Mouse (Mus musculus) left cerebral cortex, adult 18-20 months (tissue): ENCODE data around the gene Paip2b. TPM values are rescaled to one million over a fixed set of nuclear protein-coding genes. Genes with fewer than 3 reads are reported as not detected.
A peak's percentile ranks its signal among the peaks of the same experiment; 100 is the strongest.
"Not testable (repeated sequence)": the region's sequence is repeated elsewhere in the genome, so short reads cannot be mapped to it uniquely, and the experiment has no call there.

ENCODE experiments used
- DNase-seq, 2 experiments: peaks; one replicate each; pipeline ENCODE4 v3.0.0; 2021 to 2022; ENCODE audit warnings: low spot score in 2 of 2, mixed read lengths in 1 of 2
- total RNA-seq, 2 experiments: library from RNA; stranded (reverse); gene quantifications; 2 replicates each; pipeline ENCODE4 v1.2.3; 2021

Gene Paip2b
- total RNA-seq, 2 experiments from 2014 or later: 61.6 to 72.3 TPM

GRCm38 (mm10) chr6:83802846-83803245, 28.7 kb downstream of the Paip2b start:
- DNase-seq: no peak

DNA sequence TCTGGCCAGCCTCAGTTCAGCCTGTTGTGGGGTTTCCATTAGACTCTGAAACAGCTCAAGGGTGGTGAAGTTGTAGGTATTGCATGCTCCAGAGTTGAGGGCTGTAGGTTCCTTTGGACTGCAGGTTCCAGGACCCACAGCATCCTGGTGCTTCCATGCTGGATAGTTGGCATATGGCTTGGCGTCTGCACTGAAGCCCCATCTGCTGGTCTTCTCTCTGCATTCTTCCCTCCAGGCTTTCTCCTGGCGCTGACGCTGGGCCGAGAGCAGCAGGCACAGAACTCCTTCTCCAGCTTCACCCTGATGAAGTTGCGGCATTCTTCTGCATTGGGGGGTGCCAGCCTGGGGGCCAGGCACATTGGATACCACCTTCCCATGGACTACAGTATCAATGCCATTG, 29.5 kb downstream of the Paip2b start:
- no peak for DNase-seq

DNA sequence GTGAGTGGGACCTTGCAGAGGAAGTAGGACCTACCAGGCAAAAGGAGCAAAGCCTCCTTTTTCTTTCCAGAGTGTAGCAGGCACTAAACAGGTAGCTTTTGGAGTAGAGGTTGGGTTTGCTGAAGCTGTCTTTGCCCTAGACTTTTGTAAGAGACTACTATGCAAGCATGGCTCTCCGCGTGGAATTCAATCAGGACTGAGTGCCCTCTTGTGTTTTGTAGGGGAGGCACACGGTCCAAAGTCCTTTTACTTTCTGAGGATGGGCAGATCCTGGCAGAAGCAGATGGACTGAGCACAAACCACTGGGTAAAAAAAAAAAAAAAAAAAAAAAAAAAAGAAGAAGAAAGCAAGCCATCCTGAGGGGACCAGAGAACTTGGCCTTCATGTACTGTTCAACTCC, 34.9 kb downstream of the Paip2b start:
- DNase-seq: no peak

DNA sequence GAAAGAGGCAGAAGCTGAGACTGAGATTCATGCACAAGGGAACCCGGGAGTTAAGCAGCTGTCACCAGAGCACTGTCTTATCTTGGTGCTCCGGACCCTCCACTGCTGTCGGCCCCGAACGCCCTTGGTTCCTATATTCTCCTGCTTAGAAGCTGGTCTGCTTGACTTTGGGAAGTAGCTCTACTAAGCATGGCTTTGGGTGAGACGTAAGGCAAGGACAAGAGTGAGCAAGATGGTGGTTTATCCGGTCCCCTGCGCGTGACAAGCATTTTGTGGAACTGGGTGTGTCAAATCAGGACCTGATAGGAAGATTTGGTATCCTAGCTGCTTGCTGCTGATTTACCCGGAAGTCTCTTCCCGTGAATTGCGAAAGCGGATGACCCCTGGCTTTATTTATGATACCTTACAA, 36.0 kb downstream of the Paip2b start:
- DNase-seq: peak in 1 of 2 experiments; percentile 28

- peak; percentile 89 to 92 for DNase-seq
These were observed 36.7 kb downstream of the Paip2b start, which contains the start of gene Nagk for GRCm38 (mm10) chr6:83794760-83795296. Gene Nagk (plus strand): TSS chr6:83794982.

DNA sequence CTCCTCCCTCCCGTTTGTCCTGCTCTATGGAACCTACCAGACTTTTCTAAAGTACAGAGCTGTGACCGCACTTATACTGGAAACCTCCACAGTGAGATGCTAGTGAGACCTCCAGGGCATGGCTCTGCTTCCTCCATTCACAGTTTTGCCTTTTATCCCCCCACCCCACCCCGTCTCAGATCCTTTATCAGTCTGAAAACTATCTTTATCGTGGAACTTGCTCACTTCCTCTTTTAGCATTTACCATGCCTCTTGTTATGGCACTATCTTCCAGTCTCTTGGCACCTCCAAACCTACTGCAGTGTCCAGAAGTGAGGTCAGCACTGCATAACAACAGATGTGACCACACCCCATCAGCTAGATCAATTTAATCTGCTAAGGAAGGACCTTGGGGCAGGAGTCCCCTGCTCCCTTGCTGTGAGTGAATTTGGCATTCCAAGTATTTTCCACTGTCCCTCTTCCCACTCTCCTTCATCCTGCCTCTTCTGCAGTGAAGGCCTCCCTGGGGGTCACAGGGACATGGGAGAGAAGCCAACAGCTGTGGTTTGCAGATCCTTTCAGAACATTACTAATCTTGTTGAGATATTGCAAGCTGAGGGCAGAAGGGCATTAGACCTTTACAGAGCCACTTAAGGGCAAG, 40.2 kb downstream of the Paip2b start:
- DNase-seq: no peak

GRCm38 (mm10) chr6:83790533-83790932, 41.0 kb downstream of the Paip2b start:
- DNase-seq: not testable (repeated sequence)

DNA sequence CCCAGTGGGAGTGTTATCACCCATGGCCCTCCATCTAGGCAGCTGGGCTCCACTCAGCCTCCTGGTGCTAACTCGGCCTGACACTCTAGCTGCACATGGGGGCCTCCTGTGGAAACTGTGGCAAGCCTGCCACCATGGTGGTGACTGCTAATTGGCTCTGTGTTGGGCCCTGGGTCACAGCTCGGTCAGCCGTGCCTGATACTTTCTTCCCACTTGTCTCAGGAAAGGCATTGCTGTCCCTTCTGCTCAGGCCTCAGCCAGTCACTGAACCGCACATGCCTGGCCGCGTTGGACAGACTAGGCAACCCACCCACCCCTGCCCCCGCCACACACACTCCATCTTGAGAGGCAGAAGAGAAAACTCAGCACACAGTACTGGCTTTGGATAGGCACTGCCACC, 43.0 kb downstream of the Paip2b start:
- DNase-seq: no peak

- no peak for DNase-seq
These were observed 45.1 kb downstream of the Paip2b start for GRCm38 (mm10) chr6:83786426-83786825.

- DNase-seq: no peak
These were observed 52.5 kb downstream of the Paip2b start for GRCm38 (mm10) chr6:83779026-83779425.

- DNase-seq: no peak
These were observed 53.2 kb downstream of the Paip2b start for GRCm38 (mm10) chr6:83778306-83778705.

DNA sequence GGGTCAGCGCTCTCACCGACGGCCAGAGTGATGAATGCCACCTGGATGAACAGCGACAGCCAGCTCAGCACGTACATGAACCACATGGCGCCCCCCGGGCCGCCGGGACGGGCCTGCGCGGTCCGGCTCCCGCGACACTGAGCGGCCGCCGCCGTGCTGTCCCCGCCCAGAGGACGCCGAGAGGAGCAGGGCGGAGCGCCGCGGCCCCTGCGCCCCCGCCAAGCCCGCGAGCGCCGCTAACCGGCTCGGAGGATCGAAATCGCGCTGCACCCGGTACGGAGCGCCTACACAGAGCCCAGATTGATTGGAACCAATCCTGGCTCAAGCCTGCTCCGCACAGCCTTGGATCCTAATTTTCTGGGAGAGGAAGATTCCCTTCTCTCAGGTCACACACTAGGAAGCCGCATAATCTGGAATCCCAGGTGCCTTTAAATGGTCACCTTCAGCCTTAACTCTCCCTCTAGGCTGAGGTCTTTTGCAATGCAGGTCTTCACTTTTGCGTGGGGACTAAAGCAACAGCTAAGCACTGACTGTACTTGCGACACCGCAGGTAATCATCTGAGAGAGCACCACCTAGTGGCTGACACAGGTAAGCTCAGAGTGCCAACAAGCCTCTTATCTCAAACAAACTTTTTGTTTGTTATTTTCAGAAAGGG, 55.8 kb downstream of the Paip2b start, which contains the start of gene Tex261:
Gene Tex261, minus strand, starts transcription at position 176 of the 656 bp plus-strand sequence.
- peak; percentile 90 to 93 for DNase-seq

- no peak for DNase-seq
These were observed 56.6 kb downstream of the Paip2b start for GRCm38 (mm10) chr6:83774781-83775563.

GRCm38 (mm10) chr6:83774126-83774525, 57.4 kb downstream of the Paip2b start:
- DNase-seq: no peak

DNA sequence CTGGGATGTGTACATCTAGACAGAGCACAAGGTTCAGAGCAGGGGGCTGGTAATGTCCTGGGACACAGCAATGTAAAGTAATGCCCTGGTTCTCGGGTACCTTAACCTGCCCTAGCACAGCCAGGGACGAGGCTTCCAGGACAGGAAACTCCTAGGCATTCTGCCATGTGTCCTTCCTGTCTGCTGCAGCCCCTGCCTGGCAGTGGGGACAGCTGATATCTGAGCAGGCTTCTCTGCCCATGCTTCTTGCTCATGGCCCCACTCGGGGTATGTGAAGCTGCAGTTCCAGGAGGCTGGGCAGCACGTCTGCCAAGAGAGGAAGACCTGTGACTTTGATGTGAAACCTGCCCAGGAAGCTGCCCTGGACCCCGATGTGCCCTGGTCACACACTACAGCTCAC, 63.1 kb downstream of the Paip2b start:
- DNase-seq: no peak

- no peak for DNase-seq
These were observed 64.6 kb downstream of the Paip2b start for GRCm38 (mm10) chr6:83766982-83767381.

DNA sequence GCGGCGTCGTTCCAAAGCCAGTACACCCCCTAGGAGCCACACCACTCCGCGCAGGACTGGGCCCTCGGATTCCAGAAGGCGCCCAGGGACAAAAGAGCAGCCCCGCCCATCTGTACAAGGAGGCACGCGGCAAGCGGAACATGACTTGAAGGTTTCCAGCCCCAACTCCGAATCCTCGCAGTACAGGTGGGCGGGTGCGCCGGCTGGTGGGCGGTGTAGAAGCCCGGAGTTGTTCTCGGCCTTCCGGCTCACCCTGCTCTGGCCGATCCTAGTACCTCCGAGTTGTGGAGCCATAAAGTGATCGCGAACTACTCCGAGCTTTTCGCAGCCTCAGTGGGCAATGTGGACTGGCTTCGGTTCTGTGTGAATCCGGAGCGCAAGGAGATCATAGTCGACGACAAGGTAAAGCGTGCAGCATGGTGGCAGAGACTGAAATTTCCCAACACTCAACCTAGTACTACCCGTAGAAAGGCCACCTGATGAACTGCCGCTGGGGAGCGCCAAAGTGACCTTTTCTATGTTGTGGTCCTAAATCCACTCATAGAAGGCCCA, 68.6 kb downstream of the Paip2b start:
- DNase-seq: peak in 1 of 2 experiments; percentile 8

DNA sequence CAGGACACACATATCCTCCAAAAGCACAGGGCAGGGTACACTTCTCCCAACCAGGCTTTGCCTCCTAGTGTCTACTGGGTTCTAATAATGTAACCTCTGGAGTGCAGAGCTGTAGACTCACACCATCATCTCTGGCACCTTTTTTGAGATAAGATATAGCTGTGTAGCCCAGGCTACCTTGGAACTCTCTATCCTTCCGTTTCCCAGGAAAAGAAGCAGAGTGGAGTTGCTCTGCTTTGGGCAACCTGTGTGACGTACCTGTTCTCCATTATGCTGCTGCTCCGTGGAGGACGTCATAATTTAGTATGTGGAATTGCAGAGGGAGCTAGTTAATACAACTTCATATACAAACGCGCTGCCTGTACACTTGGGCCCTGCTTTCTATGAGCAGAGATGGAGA, 69.2 kb downstream of the Paip2b start, which contains the start of gene Ankrd53:
Gene Ankrd53, plus strand, starts transcription at position 301 of the 400 bp plus-strand sequence.
- DNase-seq: no peak

GRCm38 (mm10) chr6:83756051-83756450, 75.5 kb downstream of the Paip2b start:
- no peak for DNase-seq
